Mouse (Mus musculus) mouse trophoblast stem cell (cell line): Measurements from ENCODE around the gene Babam2.

ENCODE experiments used
- in situ Hi-C, 2 experiments: fragments of 300-500 bp; cut with MseI, MboI; formaldehyde crosslinking; loops; 2 replicates in 1 of 2; 3 replicates in 1 of 2; pipeline ENCODE4 v1.15.1; 2025

Babam2 gene

GRCm38 (mm10) chr5:31697644-31698296, at the start of gene Babam2:
Babam2 (plus strand) TSS chr5:31697684.
- in situ Hi-C loops, result no loop called here

GRCm38 (mm10) chr5:31650518-31651288, 46.8 kb upstream of the Babam2 start:
- in situ Hi-C loops, result no loop called here

- in situ Hi-C loops, result no loop called here
These were observed 41.7 kb upstream of the Babam2 start for GRCm38 (mm10) chr5:31655688-31656190.

DNA sequence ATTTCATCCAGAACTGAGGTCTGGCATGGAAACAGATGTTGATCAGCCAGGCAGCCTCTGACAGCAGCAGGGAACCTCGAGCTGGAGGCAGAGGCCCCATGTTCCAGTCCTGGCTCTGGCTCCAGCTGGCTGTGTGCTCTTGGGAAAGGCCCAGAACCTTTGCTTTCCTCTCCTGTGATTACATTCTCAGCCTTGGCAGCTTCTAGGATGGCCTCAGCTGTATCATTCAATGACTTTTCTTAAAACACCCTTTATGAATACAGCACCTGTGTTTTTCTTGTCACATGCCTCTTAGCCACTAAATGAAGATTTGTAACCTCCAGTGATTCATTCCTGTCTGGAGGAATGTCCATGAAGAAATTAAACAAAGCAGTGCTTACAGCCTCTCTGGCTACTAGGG, 31.3 kb upstream of the Babam2 start:
- in situ Hi-C loops, result no loop called here

DNA sequence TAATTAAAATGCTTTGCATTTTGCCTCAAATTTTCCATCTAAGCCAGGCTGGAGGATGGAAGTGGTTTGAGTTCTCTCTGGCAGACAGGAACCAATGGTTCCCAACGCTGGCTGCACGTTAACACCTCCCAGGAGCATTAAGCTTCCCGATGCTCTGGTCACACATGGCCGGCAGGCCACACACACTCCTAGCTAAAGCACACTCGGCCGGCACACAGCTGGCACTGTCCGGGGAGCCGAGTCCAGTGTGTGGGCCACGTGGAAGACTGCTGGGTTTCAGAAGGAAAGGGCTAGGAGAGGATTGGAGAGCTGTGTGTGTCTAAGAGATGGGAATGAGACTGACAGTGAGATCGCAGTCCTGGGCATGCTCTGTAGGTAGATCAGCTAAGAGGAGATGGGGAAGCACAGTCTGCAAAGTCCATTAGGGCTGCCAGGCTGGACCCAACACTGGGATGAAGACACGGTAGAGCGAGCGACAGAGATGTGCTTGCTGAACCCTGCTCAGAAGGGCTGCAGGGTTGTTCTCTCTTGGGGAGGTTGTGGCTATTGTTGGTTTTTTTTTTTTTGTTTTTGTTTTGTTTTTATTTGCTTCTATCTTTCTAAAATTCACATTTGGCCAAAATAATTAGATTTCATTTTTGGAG, 29.0 kb upstream of the Babam2 start:
- in situ Hi-C loops, result no loop called here

DNA sequence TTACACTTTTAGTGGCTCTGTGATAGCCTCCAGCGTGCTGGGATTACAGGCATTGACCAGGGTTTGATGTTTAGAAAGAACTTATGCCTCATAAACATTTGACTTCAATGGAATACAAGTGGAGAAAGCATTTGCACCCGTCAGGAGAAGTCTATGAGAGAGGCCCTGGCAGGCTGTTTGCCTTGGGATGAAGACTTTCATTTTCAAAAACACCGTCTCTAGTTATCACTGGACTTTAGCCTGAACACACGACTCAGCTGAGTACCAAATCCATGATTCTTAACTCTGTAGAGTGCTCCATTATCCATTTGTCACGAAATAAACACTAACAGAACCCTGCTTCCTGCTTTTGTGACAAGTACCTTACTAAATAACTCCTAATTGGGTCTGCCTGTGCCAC, 27.5 kb upstream of the Babam2 start:
- in situ Hi-C loops, result no loop called here

- in situ Hi-C loops, result no loop called here
These were observed 26.3 kb upstream of the Babam2 start for GRCm38 (mm10) chr5:31671137-31671536.

GRCm38 (mm10) chr5:31673431-31673830, 24.1 kb upstream of the Babam2 start:
- in situ Hi-C loops, result no loop called here

- in situ Hi-C loops, result no loop called here
These were observed 19.5 kb upstream of the Babam2 start for GRCm38 (mm10) chr5:31678000-31678399.

DNA sequence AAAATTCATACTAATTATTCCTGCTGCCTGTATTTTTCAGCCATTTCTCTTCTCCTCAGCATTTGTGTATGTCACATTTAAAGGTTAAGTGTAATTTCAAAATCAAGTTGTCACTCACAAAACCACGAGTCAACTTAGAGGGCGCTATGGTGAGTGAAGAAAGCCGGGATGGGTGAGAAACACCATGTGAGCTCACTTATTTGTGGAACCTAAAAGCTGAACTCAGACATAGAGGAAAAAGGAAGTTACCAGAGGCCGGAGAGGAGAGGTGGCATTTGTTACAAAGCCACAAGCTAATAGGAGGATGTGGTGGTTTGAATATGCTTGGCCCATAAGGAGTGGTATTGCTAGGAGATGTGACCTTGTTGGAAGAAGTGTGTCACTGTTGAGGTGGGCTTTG, 17.3 kb upstream of the Babam2 start:
- in situ Hi-C loops, result no loop called here

- in situ Hi-C loops, result no loop called here
These were observed 15.2 kb upstream of the Babam2 start for GRCm38 (mm10) chr5:31682305-31682704.

DNA sequence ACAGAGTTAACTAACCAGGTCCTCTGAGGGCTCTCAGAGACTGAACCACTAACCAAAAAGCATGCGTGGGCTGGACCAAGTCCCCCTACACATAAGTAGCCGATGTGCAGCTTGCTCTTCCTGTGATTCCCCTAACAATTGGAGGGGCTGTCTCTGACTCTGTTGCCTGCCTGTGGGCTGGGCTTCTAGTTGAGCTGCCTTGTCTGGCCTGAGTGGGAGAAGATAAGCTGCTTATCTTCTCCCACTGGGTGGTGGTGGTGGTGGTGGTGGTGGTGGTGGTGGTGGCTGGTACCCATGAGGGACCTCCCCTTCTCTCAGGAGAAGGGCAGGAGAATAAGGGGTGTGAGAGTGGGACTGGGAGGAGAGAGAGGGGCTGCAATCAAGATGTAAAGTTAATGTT, 11.4 kb upstream of the Babam2 start:
- in situ Hi-C loops, result no loop called here

GRCm38 (mm10) chr5:31687972-31688371, 9.5 kb upstream of the Babam2 start:
- in situ Hi-C loops, result no loop called here

DNA sequence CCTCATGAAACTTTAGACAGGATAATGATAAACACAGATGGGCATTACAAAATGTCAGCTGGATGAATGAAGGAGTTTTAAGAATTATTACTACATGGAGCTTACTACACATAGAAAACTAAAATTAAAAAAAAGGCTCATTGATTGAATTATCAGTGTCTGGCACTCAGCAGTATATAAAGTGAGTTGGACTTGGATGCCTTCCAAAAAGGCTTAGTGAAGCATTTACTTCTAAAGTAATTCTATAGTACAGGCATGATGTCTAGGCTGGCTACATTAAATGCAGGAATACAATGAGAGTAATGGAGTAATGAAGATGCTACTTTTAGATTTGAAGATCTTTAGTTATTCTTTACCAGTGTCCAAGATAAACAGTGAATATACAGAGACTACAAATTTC, 4.3 kb upstream of the Babam2 start:
- in situ Hi-C loops, result no loop called here

DNA sequence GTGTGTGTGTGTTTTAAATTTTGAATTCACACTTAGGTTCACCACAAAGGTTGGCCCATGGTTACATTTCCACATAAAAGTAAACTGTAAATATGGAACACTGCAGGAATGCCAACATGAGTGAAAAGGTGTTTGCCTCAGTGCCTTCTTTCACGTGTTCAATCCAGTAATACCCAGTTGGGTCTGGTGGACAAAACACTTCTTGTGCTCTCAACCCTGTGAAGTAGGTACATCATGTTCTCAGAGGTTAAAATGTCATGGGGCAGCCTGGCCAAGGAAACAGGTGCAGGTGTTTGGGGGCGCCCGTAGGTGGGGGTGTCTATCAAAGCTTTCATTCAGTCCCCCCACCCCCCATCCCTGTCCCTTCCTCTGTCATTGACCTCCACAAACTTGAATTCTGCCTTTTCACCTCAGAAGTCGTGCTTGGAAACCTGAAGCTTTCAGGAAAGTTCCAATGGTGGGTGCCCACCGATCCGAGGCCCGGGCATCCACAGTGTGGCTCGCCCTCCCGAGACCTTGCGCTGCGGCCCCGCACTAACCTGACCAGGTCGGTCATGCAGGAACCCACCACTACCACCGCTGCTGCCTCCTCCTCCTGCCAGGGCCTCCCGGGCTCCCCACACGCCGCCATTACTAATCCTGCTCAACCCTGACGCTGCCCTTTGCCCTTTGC, 377 bp upstream of the Babam2 start, which contains the start of gene Rbks:
Gene Rbks (minus strand): TSS at position 657 of the 673 bp plus-strand sequence.
- in situ Hi-C loops, result no loop called here

- in situ Hi-C loops, result no loop called here
These were observed 828 bp downstream of the Babam2 start for GRCm38 (mm10) chr5:31698297-31698726.

- in situ Hi-C loops, result no loop called here
These were observed 1.4 kb downstream of the Babam2 start for GRCm38 (mm10) chr5:31698931-31699330.

DNA sequence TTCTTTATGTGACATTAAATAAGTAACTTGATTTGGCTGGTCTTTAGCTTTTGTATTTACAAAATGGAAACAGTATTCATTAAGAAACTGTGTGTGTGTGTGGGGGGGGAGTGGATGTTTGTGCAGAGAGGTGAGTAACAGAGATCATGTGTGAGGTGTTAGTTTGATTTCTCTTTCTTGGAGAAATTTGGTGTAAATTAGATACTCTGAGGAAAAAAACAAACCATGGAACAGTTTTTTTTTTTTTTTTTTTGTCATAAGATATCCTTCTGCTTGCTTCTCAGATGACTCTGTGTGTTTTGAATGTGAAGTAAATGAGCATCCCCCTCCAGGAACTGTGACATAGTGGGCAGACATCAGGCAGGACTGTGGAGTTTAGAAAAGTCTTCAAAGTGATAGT, 1.9 kb downstream of the Babam2 start:
- in situ Hi-C loops, result no loop called here

DNA sequence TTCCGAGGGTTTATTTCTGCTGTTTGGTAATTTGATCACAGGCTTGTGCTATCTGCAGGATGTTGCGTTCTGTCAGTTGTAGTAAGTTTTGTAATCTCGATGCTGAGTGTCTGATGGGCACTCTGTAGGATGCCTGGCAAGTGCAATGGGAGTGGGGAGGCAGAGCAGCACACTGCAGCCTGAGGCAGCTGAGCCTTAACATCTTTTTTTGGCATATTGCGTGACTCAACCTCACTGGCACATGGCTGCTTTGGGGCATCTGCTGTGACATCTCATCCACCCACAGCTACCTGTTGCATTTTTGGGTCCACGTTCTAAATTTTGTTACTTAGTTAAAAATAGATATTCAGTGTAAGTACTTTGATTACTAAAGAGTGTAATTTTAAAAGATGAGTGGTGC, 7.5 kb downstream of the Babam2 start:
- in situ Hi-C loops, result no loop called here

DNA sequence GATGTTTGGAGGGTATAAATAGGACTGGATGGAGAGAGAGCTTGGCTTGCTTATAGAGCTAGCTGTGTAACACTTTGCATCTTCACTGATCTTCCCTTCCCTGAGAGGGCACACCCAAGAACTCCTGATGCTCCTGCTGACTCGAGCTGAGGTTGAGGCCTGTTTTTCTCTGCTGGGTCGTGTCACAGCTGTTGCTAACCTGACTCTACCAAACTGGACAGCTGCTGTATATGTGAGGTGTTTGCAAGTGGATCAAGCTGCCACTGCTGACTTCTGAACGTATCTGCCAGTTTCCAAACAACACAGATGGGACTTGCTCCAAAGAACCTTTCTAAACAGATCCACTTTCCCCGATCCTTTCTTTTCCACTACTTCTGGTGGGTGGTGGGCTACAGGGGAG, 9.3 kb downstream of the Babam2 start:
- in situ Hi-C loops, result no loop called here

DNA sequence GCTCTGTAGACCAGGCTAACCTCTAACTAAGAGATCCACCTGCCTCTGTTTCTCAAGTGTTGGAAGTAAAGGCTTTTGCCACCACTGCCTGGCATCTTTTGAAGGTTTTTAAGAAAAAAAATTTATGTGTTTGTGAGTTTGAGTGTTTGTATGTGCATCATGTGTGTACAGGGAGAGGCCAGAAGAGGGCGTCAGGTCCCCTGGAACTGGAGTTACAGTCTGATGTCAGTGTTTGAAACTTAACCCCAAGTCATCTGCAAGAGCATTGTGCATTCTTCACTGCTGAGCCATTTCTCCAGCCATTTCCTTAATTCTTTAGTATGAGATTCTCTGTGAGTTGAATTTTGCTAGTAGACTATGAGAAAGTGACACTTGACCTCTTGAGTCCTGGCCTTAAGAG, 11.9 kb downstream of the Babam2 start:
- in situ Hi-C loops, result no loop called here

- in situ Hi-C loops, result no loop called here
These were observed 15.8 kb downstream of the Babam2 start for GRCm38 (mm10) chr5:31713280-31713711.
